Mouse (Mus musculus) myocyte (in vitro differentiated cells): Measurements from ENCODE around the gene Cyp17a1. TPM values are rescaled to one million over a fixed set of nuclear protein-coding genes. Genes with fewer than 3 reads are reported as not detected.

ENCODE experiments used
- H3K27me3 ChIP-seq: one replicate; pipeline ENCODE4 v1.6.1; 2011; ENCODE audit not compliant: control insufficient read depth, insufficient read depth, insufficient read length
- H3K36me3 ChIP-seq: one replicate; pipeline ENCODE4 v1.6.1; 2011; ENCODE audit not compliant: control insufficient read depth, insufficient read depth
- H3K4me2 ChIP-seq: one replicate; pipeline ENCODE4 v1.6.1; 2011; ENCODE audit warnings: low read depth, control low read depth
- H3K4me3 ChIP-seq: one replicate; pipeline ENCODE4 v1.5.1; 2011; ENCODE audit warnings: mild to moderate bottlenecking, control low read depth, moderate library complexity
- H3K79me2 ChIP-seq: one replicate; pipeline ENCODE4 v1.6.1; 2011; ENCODE audit not compliant: control insufficient read depth, insufficient read depth
- H3ac ChIP-seq: one replicate; pipeline ENCODE4 v1.6.1; 2011; ENCODE audit not compliant: control insufficient read depth, insufficient read length
- CEBPB ChIP-seq: IDR thresholded peaks from 2 replicates; pipeline ENCODE4 v1.6.1; 2011; ENCODE audit warnings: mild to moderate bottlenecking, moderate library complexity; ENCODE audit not compliant: poor library complexity, insufficient read depth, severe bottlenecking
- E2F4 ChIP-seq: IDR thresholded peaks from one replicate; pipeline ENCODE4 v1.6.1; 2011; ENCODE audit warnings: mild to moderate bottlenecking, control low read depth, moderate library complexity; ENCODE audit not compliant: insufficient read depth
- MAX ChIP-seq: IDR thresholded peaks from one replicate; pipeline ENCODE4 v1.6.1; 2011; ENCODE audit warnings: low read depth, mild to moderate bottlenecking, control low read depth
- MYOD1 ChIP-seq, 3 experiments: IDR thresholded peaks; one replicate each; pipeline ENCODE4 v1.6.1; 2011; ENCODE audit warnings: control low read depth in 2 of 3, low read depth in 2 of 3, mild to moderate bottlenecking in 2 of 3, moderate library complexity in 1 of 3; ENCODE audit not compliant: insufficient read length in 2 of 3, control insufficient read depth in 1 of 3
- MYOG ChIP-seq, 3 experiments: IDR thresholded peaks; one replicate each; pipeline ENCODE4 v1.6.1; 2011; ENCODE audit warnings: control low read depth in 2 of 3, low read depth in 2 of 3, mild to moderate bottlenecking in 2 of 3; ENCODE audit not compliant: insufficient read length in 2 of 3, control insufficient read depth in 1 of 3, insufficient read depth in 1 of 3
- POLR2A ChIP-seq: IDR thresholded peaks from one replicate; pipeline ENCODE4 v1.6.1; 2011; ENCODE audit warnings: low read depth, mild to moderate bottlenecking, control low read depth, moderate library complexity; ENCODE audit not compliant: insufficient read length
- POLR2AphosphoS2 ChIP-seq: IDR thresholded peaks from one replicate; pipeline ENCODE4 v1.6.1; 2011; ENCODE audit warnings: low read depth, control low read depth; ENCODE audit not compliant: insufficient read length
- REST ChIP-seq: IDR thresholded peaks from one replicate; pipeline ENCODE4 v1.6.1; 2011; ENCODE audit warnings: mild to moderate bottlenecking, control low read depth, moderate library complexity; ENCODE audit not compliant: insufficient read depth, insufficient read length
- SRF ChIP-seq: IDR thresholded peaks from one replicate; pipeline ENCODE4 v1.6.1; 2011; ENCODE audit warnings: low read depth; ENCODE audit not compliant: control insufficient read depth, insufficient read length
- TCF12 ChIP-seq: IDR thresholded peaks from one replicate; pipeline ENCODE4 v1.6.1; 2011; ENCODE audit warnings: mild to moderate bottlenecking, control low read depth; ENCODE audit not compliant: poor library complexity, insufficient read depth, severe bottlenecking
- TCF3 ChIP-seq: IDR thresholded peaks from one replicate; pipeline ENCODE4 v1.6.1; 2011; ENCODE audit warnings: low read depth, control low read depth; ENCODE audit not compliant: insufficient read length
- USF1 ChIP-seq: IDR thresholded peaks from one replicate; pipeline ENCODE4 v1.6.1; 2011; ENCODE audit warnings: low read depth, mild to moderate bottlenecking, control low read depth, moderate library complexity
- polyA plus RNA-seq: library from polyadenylated mRNA; unstranded; fragments of >200 nt; fragmentation: generic; extraction: Trizol; gene quantifications from one replicate; pipeline ENCODE4 v1.2.1, GENCODE M21; 2012; ENCODE audit warnings: missing spikeins

Cyp17a1 gene
- polyA plus RNA-seq, 1 experiment, result not detected

GRCm38 (mm10) chr19:46707296-46708151 lies 34.6 kb upstream of the Cyp17a1 start, which contains the start of gene As3mt:
Gene As3mt (plus strand): TSS chr19:46707458.
- H3K79me2 ChIP-seq, result no peaks in the 10 kb centered on the region
- TF ChIP-seq SRF (no peak), TCF12 (no peak), TCF3 (no peak), E2F4 (no peak), POLR2AphosphoS2 (no peak), CEBPB (no peak), MYOG (IDR thresholded peaks at IDR 0.05; ENCODE audit: control insufficient read depth in 1 of 3, insufficient read depth in 1 of 3, insufficient read length in 2 of 3, low read depth in 2 of 3) (no peak), USF1 (no peak), MYOD1 (IDR thresholded peaks at IDR 0.05; ENCODE audit: control insufficient read depth in 1 of 3, insufficient read length in 2 of 3, low read depth in 2 of 3) (no peak), MAX (no peak), REST (no peak), POLR2A (no peak)
- H3K36me3 ChIP-seq, result no peaks in the 10 kb centered on the region

GRCm38 (mm10) chr19:46706540-46707295 lies 33.7 kb upstream of the Cyp17a1 start:
- H3K4me3 ChIP-seq, result peak overlapping the region; percentile 5
- no peak overlapping the region for H3ac ChIP-seq
- TF ChIP-seq POLR2A (no peak), REST (no peak), POLR2AphosphoS2 (no peak), MYOD1 (IDR thresholded peaks at IDR 0.05; ENCODE audit: control insufficient read depth in 1 of 3, insufficient read length in 2 of 3, low read depth in 2 of 3) (no peak), CEBPB (no peak), TCF12 (no peak), MAX (no peak), USF1 (no peak), E2F4 (no peak)
- H3K27me3 ChIP-seq, result no peaks in the 10 kb centered on the region
- no peaks in the 10 kb centered on the region for H3K79me2 ChIP-seq
- H3K36me3 ChIP-seq, result no peaks in the 10 kb centered on the region
- peak overlapping the region; percentile 45 for H3K4me2 ChIP-seq

More at GRCm38 (mm10) chr19:46707296-46708151, 34.6 kb upstream of the Cyp17a1 start, which contains the start of gene As3mt:
- peak within 1 kb of the TSS; percentile 55 for H3K4me2 ChIP-seq
- H3K27me3 ChIP-seq, result no peaks in the 10 kb centered on the region
- peak within 1 kb of the TSS; percentile 5 for H3K4me3 ChIP-seq
- H3ac ChIP-seq, result no peak within 1 kb of the TSS

GRCm38 (mm10) chr19:46705779-46706495 lies 33.0 kb upstream of the Cyp17a1 start:
- Histone ChIP-seq H3ac (no peak overlapping the region), H3K4me3 (no peak overlapping the region), H3K36me3 (no peaks in the 10 kb centered on the region), H3K27me3 (no peaks in the 10 kb centered on the region), H3K79me2 (no peaks in the 10 kb centered on the region), H3K4me2 (no peak overlapping the region)
- TF ChIP-seq MYOG (IDR thresholded peaks at IDR 0.05; ENCODE audit: control insufficient read depth in 1 of 3, insufficient read depth in 1 of 3, insufficient read length in 2 of 3, low read depth in 2 of 3), result no peak
- TF ChIP-seq CEBPB, result no peak
- no peak for TF ChIP-seq USF1
- no peak for TF ChIP-seq TCF12
- no peak for TF ChIP-seq MAX
- TF ChIP-seq MYOD1 (IDR thresholded peaks at IDR 0.05; ENCODE audit: control insufficient read depth in 1 of 3, insufficient read length in 2 of 3, low read depth in 2 of 3), result no peak
- TF ChIP-seq E2F4, result no peak
- no peak for TF ChIP-seq SRF
- TF ChIP-seq REST, result no peak
- TF ChIP-seq POLR2A, result no peak
- TF ChIP-seq POLR2AphosphoS2, result no peak
- TF ChIP-seq TCF3, result no peak

- H3ac ChIP-seq, result no peak overlapping the region
- no peaks in the 10 kb centered on the region for H3K36me3 ChIP-seq
Observed at GRCm38 (mm10) chr19:46701156-46701555, 28.2 kb upstream of the Cyp17a1 start.

More at GRCm38 (mm10) chr19:46701156-46701555, 28.2 kb upstream of the Cyp17a1 start:
- no peak for TF ChIP-seq MAX
- H3K4me3 ChIP-seq, result no peak overlapping the region
- no peaks in the 10 kb centered on the region for H3K27me3 ChIP-seq
- H3K79me2 ChIP-seq, result no peaks in the 10 kb centered on the region
- H3K4me2 ChIP-seq, result no peak overlapping the region
